Mouse (Mus musculus): ENCODE data around the gene Zfp398. TPM values are rescaled to one million over a fixed set of nuclear protein-coding genes. Genes with fewer than 3 reads are reported as not detected.

Zfp398 gene
- total RNA-seq (2021): 10 to 100 TPM; 18.5 to 23.5 TPM

GRCm38 (mm10) chr6:47835482-47835983 is at the start of gene Zfp398:
Zfp398 (plus strand) TSS chr6:47835661.
- DNase-seq (ENCODE audit: extremely low spot score in 1 of 2, low spot score in 1 of 2): peak; percentile 93 to 96

- peak; percentile 70 to 72 for DNase-seq (ENCODE audit: extremely low spot score in 1 of 2, low spot score in 1 of 2)
These were observed 47.3 kb upstream of the Zfp398 start for GRCm38 (mm10) chr6:47787941-47788736.

DNA sequence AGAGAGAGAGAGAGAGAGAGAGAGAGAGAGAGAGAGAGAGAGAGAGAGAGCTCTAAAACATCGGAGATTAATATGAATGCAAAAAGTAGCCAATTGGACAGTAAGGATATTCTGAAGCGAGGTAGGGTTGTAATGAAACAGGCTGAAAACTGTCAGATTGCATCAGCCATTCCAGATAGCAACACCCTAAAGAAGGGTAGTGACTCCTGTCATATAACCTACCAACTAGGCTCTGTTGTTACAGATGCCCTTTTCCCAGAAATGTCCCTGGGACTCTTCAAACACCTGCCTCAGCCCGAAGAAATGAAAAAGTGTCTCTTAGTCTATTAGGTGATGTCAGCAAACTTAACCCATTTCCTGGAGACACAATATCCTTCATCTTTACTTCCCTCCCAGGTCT is 46.6 kb upstream of the Zfp398 start:
- no peak for DNase-seq (ENCODE audit: extremely low spot score in 1 of 2, low spot score in 1 of 2)

- no peak for DNase-seq (ENCODE audit: extremely low spot score in 1 of 2, low spot score in 1 of 2)
These were observed 44.7 kb upstream of the Zfp398 start for GRCm38 (mm10) chr6:47790745-47791144.

- DNase-seq (ENCODE audit: extremely low spot score in 1 of 2, low spot score in 1 of 2): no peak
These were observed 42.9 kb upstream of the Zfp398 start for GRCm38 (mm10) chr6:47792533-47792932.

GRCm38 (mm10) chr6:47793284-47793683 is 42.2 kb upstream of the Zfp398 start:
- no peak for DNase-seq (ENCODE audit: extremely low spot score in 1 of 2, low spot score in 1 of 2)

GRCm38 (mm10) chr6:47794106-47794830 is 41.2 kb upstream of the Zfp398 start:
- DNase-seq (ENCODE audit: extremely low spot score in 1 of 2, low spot score in 1 of 2): no peak

GRCm38 (mm10) chr6:47799079-47799478 is 36.4 kb upstream of the Zfp398 start:
- DNase-seq (ENCODE audit: extremely low spot score in 1 of 2, low spot score in 1 of 2): peak in 1 of 2 experiments; percentile 56

DNA sequence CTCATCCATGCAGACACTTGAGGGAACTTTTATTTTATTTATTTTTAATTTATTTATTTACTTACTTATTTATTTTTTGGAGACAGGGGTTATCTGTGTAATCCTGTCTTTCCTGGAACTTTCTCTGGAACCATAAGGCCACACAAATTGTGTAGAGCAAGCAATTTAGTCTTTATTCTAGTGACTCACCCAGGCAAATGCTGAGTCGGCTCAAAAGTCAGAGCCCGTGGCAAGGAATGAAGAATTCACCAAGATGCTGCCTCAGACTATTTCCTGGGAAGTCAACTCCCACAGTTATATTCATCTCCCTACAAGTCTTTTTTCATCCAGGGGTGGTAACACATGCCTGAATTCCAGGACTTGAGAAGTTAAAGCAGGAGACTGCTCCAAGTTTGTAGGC is 29.9 kb upstream of the Zfp398 start:
- no peak for DNase-seq (ENCODE audit: extremely low spot score in 1 of 2, low spot score in 1 of 2)

DNA sequence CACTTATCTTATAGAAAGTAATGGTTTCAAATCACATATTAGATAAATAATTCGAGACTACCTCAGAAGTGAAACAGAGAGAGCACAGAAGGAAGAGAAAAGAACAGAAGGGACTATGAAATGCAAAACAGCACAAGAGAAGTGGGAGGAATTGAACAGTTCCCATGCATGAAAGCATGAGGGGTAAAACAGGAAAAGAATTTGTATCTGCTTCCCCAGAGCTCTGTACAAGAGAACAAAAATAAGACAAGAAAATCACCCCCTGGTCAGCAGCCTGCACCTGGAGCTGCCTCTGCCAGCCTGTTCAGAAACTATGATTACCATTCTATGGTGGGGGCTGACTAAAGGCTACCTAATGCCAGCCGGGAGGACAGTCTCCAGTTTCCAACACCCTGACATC is 28.0 kb upstream of the Zfp398 start:
- no peak for DNase-seq (ENCODE audit: extremely low spot score in 1 of 2, low spot score in 1 of 2)

DNA sequence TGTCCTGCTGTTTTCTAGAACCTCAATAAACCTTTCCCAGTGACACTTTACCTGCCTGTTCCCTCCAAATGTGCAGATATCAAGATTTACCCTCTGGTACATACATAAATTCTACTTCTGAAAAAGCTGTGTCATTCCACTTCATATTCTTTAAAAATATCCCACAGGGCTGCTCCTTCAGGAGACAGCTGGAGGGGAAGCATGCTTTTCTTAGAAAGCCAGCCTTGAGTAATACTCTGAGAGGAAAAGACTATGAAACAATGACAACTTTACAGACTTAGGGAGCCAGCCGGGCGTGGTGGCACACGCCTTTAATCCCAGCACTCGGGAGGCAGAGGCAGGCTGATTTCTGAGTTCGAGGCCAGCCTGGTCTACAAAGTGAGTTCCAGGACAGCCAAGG is 26.9 kb upstream of the Zfp398 start:
- no peak for DNase-seq (ENCODE audit: extremely low spot score in 1 of 2, low spot score in 1 of 2)

DNA sequence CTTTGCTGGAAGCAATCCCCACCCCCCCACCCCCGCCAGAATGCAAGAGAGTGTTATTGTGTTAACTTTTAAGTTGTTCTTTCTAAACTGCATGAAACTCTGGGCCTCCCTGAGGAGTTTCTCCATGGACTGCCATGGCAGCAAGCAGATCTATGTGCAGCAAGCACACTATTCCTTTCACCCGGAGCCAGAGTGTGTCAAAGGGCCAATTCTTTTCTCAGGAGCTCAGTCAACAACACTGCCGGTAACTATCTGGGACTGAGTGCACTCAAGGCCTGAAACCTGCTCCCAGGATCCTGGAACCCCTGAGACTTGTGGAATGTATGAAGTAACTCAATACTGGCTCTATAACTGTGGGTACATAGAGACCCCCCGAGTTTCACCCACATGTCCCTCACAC is 26.4 kb upstream of the Zfp398 start:
- DNase-seq (ENCODE audit: extremely low spot score in 1 of 2, low spot score in 1 of 2): no peak

DNA sequence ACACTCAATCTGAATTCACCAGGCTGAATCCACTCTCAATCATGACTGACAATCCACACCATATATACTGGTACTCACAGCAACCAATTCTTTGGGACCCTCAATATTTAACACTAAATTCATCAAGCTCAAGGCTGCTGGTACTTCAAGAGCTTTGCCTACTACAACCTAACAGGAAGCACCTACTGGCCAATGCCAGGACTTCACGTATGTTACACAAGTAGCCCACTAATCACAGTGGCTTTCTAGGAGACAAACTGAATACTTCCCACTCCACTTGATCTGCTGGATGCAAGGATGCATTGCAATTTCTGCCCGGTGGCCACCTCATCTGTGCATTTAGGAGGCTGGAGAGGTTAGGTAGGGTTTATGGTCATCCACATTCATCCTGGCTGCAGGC is 25.3 kb upstream of the Zfp398 start:
- no peak for DNase-seq (ENCODE audit: extremely low spot score in 1 of 2, low spot score in 1 of 2)

- DNase-seq (ENCODE audit: extremely low spot score in 1 of 2, low spot score in 1 of 2): no peak
These were observed 24.1 kb upstream of the Zfp398 start for GRCm38 (mm10) chr6:47811324-47811723.

- DNase-seq (ENCODE audit: extremely low spot score in 1 of 2, low spot score in 1 of 2): no peak
These were observed 23.1 kb upstream of the Zfp398 start for GRCm38 (mm10) chr6:47812271-47812915.

GRCm38 (mm10) chr6:47813257-47813878 is 22.1 kb upstream of the Zfp398 start, which contains the start of gene Pdia4:
Pdia4 (minus strand) TSS chr6:47813430.
- peak; percentile 88 to 93 for DNase-seq (ENCODE audit: extremely low spot score in 1 of 2, low spot score in 1 of 2)

- DNase-seq (ENCODE audit: extremely low spot score in 1 of 2, low spot score in 1 of 2): no peak
These were observed 19.3 kb upstream of the Zfp398 start for GRCm38 (mm10) chr6:47816151-47816550.

DNA sequence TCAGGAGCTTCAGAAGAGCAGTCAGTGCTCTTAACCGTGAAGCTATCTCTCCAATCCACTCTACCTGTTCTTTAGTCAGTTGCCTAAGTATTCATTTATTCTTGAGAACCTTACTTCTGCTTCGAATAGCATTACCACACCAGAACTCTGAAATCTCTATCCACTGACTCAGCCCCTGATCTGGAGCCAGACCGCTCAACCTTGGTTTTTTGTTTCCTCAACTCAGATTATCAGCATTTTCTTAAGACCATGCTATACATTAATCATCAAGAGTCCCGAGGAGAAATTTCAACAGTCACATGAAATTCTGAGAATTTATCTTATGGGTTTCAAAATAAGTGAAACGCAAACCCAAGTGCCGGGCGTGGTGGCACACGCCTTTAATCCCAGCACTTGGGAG is 16.7 kb upstream of the Zfp398 start:
- no peak for DNase-seq (ENCODE audit: extremely low spot score in 1 of 2, low spot score in 1 of 2)

DNA sequence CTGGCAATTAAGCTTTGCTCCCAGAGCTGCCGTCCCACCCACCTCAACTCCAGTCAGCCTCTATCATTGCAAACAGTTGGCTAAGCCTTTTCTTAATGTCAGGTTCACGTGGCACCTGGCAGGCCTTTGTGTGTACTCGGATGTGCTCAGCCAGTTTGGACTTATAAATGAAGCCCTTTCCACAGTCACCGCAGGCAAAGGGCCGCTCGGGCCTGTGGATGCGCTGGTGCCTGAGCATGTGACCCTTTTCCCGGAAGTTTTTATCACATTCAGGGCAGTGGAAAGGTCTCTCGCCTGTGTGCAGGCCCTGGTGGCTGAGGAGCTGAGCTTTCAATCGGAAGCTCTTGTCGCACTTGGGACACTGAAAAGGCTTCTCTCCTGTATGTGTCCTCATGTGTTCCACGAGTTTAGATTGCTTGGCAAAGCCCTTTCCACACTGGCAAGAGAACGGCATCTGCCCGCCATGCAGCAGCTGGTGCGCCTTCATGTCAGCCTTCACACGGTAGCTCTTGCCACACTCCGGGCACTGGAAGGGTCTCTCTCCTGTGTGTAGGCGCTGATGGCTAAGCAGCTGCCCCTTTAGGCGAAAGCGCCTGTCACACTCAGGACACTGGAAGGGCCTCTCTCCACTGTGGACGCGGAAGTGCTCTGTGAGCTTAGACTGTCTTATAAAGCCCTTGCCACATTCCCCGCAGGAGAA is 15.7 kb upstream of the Zfp398 start:
- no peak for DNase-seq (ENCODE audit: extremely low spot score in 1 of 2, low spot score in 1 of 2)

- no peak for DNase-seq (ENCODE audit: extremely low spot score in 1 of 2, low spot score in 1 of 2)
These were observed 14.2 kb upstream of the Zfp398 start for GRCm38 (mm10) chr6:47821236-47821635.
